Mouse (Mus musculus) MEL-GATA-1-ER (cell line): ENCODE measurements around the gene Rnf31.

Experiments used
- DNase-seq: peaks from one replicate; pipeline ENCODE4 v3.0.0-alpha.2; 2012; ENCODE audit warnings: low read depth; ENCODE audit errors: extremely low read depth

The Rnf31 gene

DNA sequence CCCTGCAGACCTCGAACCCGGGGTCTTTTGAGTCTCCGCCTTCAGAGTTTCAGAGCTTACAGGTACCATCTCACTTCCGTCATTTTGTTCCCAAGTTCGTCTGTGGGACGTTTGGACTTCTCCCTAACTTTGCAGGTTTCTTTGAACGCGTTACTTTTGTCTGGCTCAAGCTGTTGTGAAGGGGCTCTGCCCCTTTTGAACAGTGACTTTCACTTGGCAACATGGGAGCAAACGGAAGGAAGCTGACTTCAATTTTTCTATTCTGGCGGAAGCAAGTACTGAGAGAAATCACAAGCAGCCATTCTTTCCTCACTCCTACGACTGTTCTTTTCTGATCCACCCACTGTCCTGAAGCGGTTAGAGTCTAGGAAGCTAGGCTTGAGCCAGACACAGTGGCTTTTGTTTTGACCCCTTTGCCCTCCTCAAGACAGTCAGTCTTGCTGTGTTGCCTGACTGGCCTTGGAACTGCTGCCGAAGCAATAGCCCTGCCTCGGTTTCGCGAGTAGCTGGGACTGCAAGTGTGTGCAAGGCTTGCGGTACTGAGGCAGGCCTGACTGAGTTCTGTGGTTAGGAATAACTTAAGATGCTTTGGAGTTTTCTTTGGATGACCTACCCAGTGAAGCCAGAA, 52.9 kb downstream of the Rnf31 start:
- DNase-seq, result no peak

DNA sequence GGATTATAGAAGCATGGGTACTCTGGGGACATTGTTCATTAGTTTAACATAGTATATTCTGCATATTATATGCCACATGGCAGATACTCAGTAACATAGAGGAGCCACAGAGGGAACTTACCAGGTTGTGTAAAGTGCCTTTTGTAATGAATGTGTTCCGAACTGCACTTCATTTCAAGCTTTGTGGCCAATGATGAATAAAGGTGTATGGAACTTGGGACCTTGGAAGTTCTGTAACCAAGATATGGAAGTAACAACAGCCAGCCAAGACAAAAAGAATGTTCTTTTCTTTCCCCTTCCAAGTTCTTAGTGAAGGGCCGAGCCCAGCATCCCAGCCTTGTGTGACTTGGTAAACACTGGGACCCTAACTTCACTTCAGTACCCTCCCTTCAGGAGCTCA, 58.4 kb downstream of the Rnf31 start, which contains the start of gene Tssk4:
Gene Tssk4 (plus strand): TSS at position 301 of the 400 bp plus-strand sequence.
- DNase-seq, result no peak

DNA sequence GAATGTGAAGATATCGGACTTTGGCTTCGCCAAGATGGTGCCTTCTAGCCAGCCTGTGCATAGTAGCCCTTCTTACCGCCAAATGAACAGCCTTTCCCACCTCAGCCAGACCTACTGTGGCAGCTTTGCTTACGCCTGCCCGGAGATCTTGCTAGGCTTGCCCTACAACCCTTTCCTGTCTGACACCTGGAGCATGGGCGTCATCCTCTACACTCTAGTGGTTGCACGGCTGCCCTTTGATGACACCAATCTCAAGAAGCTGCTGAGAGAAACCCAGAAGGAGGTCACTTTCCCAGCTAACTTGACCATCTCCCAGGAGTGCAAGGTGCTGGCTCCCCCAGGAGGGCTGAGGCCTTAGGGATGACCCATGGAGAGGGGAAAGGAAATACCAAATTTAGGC, 60.0 kb downstream of the Rnf31 start:
- DNase-seq, result no peak
